Mouse (Mus musculus): ENCODE results near the gene Piga. TPM values are rescaled to one million over a fixed set of nuclear protein-coding genes. Genes with fewer than 3 reads are reported as not detected.
A peak's percentile ranks its signal among the peaks of the same experiment; 100 is the strongest.

Gene Piga
- polyA plus RNA-seq, 1 experiment = 0.23 TPM

- Histone ChIP-seq H3K4me1 (ENCODE audit: control insufficient read depth) (peaks cover 36% of the 10 kb centered on the region), H3K36me3 (ENCODE audit: control insufficient read depth) (peaks cover 4% of the 10 kb centered on the region), H3K4me3 (replicated peaks) (no peak overlapping the region), H3K27me3 (ENCODE audit: control insufficient read depth) (no peaks in the 10 kb centered on the region), H3K9me3 (ENCODE audit: control insufficient read depth, low read length) (peaks cover 4% of the 10 kb centered on the region)
- TF ChIP-seq TAL1 (IDR thresholded peaks at IDR 0.05; ENCODE audit: low read length) = no peak
- no peak for TF ChIP-seq GATA1 (IDR thresholded peaks at IDR 0.05; ENCODE audit: low read length)
Observed at GRCm38 (mm10) chrX:164445601-164446000, 26.0 kb downstream of the Piga start.

GRCm38 (mm10) chrX:164446106-164446551, 26.5 kb downstream of the Piga start:
- Histone ChIP-seq H3K27me3 (ENCODE audit: control insufficient read depth) (no peaks in the 10 kb centered on the region), H3K36me3 (ENCODE audit: control insufficient read depth) (peaks cover 4% of the 10 kb centered on the region), H3K4me1 (ENCODE audit: control insufficient read depth) (peaks cover 36% of the 10 kb centered on the region), H3K9me3 (ENCODE audit: control insufficient read depth, low read length) (peaks cover 4% of the 10 kb centered on the region), H3K4me3 (replicated peaks) (no peak overlapping the region)
- no peak for TF ChIP-seq GATA1 (IDR thresholded peaks at IDR 0.05; ENCODE audit: low read length)
- TF ChIP-seq TAL1 (IDR thresholded peaks at IDR 0.05; ENCODE audit: low read length) = no peak

- TF ChIP-seq GATA1 (IDR thresholded peaks at IDR 0.05; ENCODE audit: low read length) (no peak), TAL1 (IDR thresholded peaks at IDR 0.05; ENCODE audit: low read length) (no peak)
Observed at GRCm38 (mm10) chrX:164446835-164447681, 27.5 kb downstream of the Piga start.

GRCm38 (mm10) chrX:164447682-164448071, 28.1 kb downstream of the Piga start:
- H3K4me3 ChIP-seq (replicated peaks) = no peak overlapping the region
- H3K27me3 ChIP-seq (ENCODE audit: control insufficient read depth) = no peaks in the 10 kb centered on the region

More at GRCm38 (mm10) chrX:164446835-164447681, 27.5 kb downstream of the Piga start:
- H3K9me3 ChIP-seq (ENCODE audit: control insufficient read depth, low read length) = peaks cover 4% of the 10 kb centered on the region
- no peak overlapping the region for H3K4me3 ChIP-seq (replicated peaks)
- peaks cover 2% of the 10 kb centered on the region for H3K36me3 ChIP-seq (ENCODE audit: control insufficient read depth)
- H3K4me1 ChIP-seq (ENCODE audit: control insufficient read depth) = peaks cover 36% of the 10 kb centered on the region
- H3K27me3 ChIP-seq (ENCODE audit: control insufficient read depth) = no peaks in the 10 kb centered on the region

GRCm38 (mm10) chrX:164449201-164449600, 29.6 kb downstream of the Piga start:
- Histone ChIP-seq H3K27me3 (ENCODE audit: control insufficient read depth) (peaks cover 2% of the 10 kb centered on the region; the same call in 1 of the 2 replicates), H3K4me3 (replicated peaks) (no peak overlapping the region), H3K4me1 (ENCODE audit: control insufficient read depth) (peaks cover 36% of the 10 kb centered on the region), H3K36me3 (ENCODE audit: control insufficient read depth) (peaks cover 2% of the 10 kb centered on the region), H3K9me3 (ENCODE audit: control insufficient read depth, low read length) (peaks cover 4% of the 10 kb centered on the region)
- no peak for TF ChIP-seq GATA1 (IDR thresholded peaks at IDR 0.05; ENCODE audit: low read length)
- no peak for TF ChIP-seq TAL1 (IDR thresholded peaks at IDR 0.05; ENCODE audit: low read length)

More at GRCm38 (mm10) chrX:164447682-164448071, 28.1 kb downstream of the Piga start:
- H3K9me3 ChIP-seq (ENCODE audit: control insufficient read depth, low read length) = peaks cover 4% of the 10 kb centered on the region
- H3K4me1 ChIP-seq (ENCODE audit: control insufficient read depth) = peaks cover 36% of the 10 kb centered on the region
- peaks cover 2% of the 10 kb centered on the region for H3K36me3 ChIP-seq (ENCODE audit: control insufficient read depth)
- TF ChIP-seq GATA1 (IDR thresholded peaks at IDR 0.05; ENCODE audit: low read length) (no peak), TAL1 (IDR thresholded peaks at IDR 0.05; ENCODE audit: low read length) (0 out of 3 replicates have a peak, but pooled peaks have one; percentile 28)

- H3K4me1 ChIP-seq (ENCODE audit: control insufficient read depth) = no peaks in the 10 kb centered on the region
- H3K4me3 ChIP-seq (replicated peaks) = no peak overlapping the region
- H3K36me3 ChIP-seq (ENCODE audit: control insufficient read depth) = no peaks in the 10 kb centered on the region
- TF ChIP-seq TAL1 (IDR thresholded peaks at IDR 0.05; ENCODE audit: low read length) (no peak), GATA1 (IDR thresholded peaks at IDR 0.05; ENCODE audit: low read length) (no peak)
- H3K9me3 ChIP-seq (ENCODE audit: control insufficient read depth, low read length) = no peaks in the 10 kb centered on the region
- H3K27me3 ChIP-seq (ENCODE audit: control insufficient read depth) = no peaks in the 10 kb centered on the region
Observed at GRCm38 (mm10) chrX:164459205-164459878, 39.8 kb downstream of the Piga start.

Other genes with a start within 250 kb of the Piga start
- not detected in 2 replicates for gene Bmx, start 161.6 kb upstream of the Piga start, polyA plus RNA-seq (2012)
- gene Pir, start 150.4 kb upstream of the Piga start, polyA plus RNA-seq (2012) = 1.6 and 3.7 TPM in 2 replicates
- not detected in 2 replicates for gene Vegfd, start 46.4 kb upstream of the Piga start, polyA plus RNA-seq (2012)
- not detected in 2 replicates for gene Asb11, start 17.2 kb downstream of the Piga start, polyA plus RNA-seq (2012)
- not detected in 2 replicates for gene Asb9, start 86.5 kb downstream of the Piga start, polyA plus RNA-seq (2012)

All from erythroblast, embryonic 14.5 days (primary cell).